Mouse (Mus musculus) E14TG2a.4 (cell line): ENCODE measurements around the gene Chrna1.
"Not testable (repeated sequence)": the region's sequence is repeated elsewhere in the genome, so short reads cannot be mapped to it uniquely, and the experiment has no call there.

Source experiments
- H3K27me3 ChIP-seq: 2 replicates; pipeline ENCODE4 v1.6.1; 2014; ENCODE audit warnings: low read length, control low read depth; ENCODE audit not compliant: insufficient read depth
- H3K36me3 ChIP-seq: 2 replicates; pipeline ENCODE4 v1.6.1; 2014; ENCODE audit warnings: low read length, control low read depth; ENCODE audit not compliant: insufficient read depth
- H3K4me1 ChIP-seq: replicated peaks from 2 replicates; pipeline ENCODE4 v1.6.1; 2014; ENCODE audit warnings: low read depth, low read length, control low read depth
- H3K4me3 ChIP-seq: replicated peaks from 2 replicates; pipeline ENCODE4 v1.5.1; 2014; ENCODE audit warnings: mild to moderate bottlenecking, low read length
- H3K9me3 ChIP-seq: 2 replicates; pipeline ENCODE4 v1.6.1; 2014; ENCODE audit warnings: low read length, control low read depth
- CTCF ChIP-seq: conservative IDR thresholded peaks from 2 replicates; pipeline ENCODE4 v1.5.1; 2014; ENCODE audit warnings: low read length
- NANOG ChIP-seq: IDR thresholded peaks from 2 replicates; pipeline ENCODE4 v1.6.1; 2014; ENCODE audit warnings: borderline replicate concordance, low read length, mixed read lengths
- POU5F1 ChIP-seq: IDR thresholded peaks from 2 replicates; pipeline ENCODE4 v1.6.1; 2014; ENCODE audit warnings: low read length, borderline replicate concordance

The Chrna1 gene

GRCm38 (mm10) chr2:73566989-73567605 lies 13.0 kb downstream of the Chrna1 start:
- H3K4me3 ChIP-seq, result no peak overlapping the region
- H3K4me1 ChIP-seq, result peaks cover 20% of the 10 kb centered on the region
- H3K27me3 ChIP-seq, result 0 out of 2 replicates have a peak, but pooled peaks cover 2% of the 10 kb centered on the region
- no peaks in the 10 kb centered on the region for H3K9me3 ChIP-seq
- H3K36me3 ChIP-seq, result no peaks in the 10 kb centered on the region
- TF ChIP-seq NANOG (no peak), CTCF (peak; percentile 74)

GRCm38 (mm10) chr2:73566162-73566561 lies 14.0 kb downstream of the Chrna1 start:
- H3K36me3 ChIP-seq, result no peaks in the 10 kb centered on the region
- H3K4me3 ChIP-seq, result no peak overlapping the region
- 0 out of 2 replicates have a peak, but pooled peaks cover 2% of the 10 kb centered on the region for H3K27me3 ChIP-seq
- peaks cover 27% of the 10 kb centered on the region for H3K4me1 ChIP-seq
- no peaks in the 10 kb centered on the region for H3K9me3 ChIP-seq
- TF ChIP-seq CTCF, result peak; percentile 82
- TF ChIP-seq POU5F1, result no peak
- no peak for TF ChIP-seq NANOG

- H3K9me3 ChIP-seq, result peaks cover 12% of the 10 kb centered on the region
- peaks cover 36% of the 10 kb centered on the region for H3K4me1 ChIP-seq
- H3K4me3 ChIP-seq, result no peak overlapping the region
- peaks cover 7% of the 10 kb centered on the region; the same call in 1 of the 2 replicates for H3K27me3 ChIP-seq
- no peaks in the 10 kb centered on the region for H3K36me3 ChIP-seq
- TF ChIP-seq CTCF (no peak), NANOG (no peak)
Observed at GRCm38 (mm10) chr2:73563690-73564089, 16.4 kb downstream of the Chrna1 start.

GRCm38 (mm10) chr2:73562656-73563055 lies 17.5 kb downstream of the Chrna1 start:
- H3K27me3 ChIP-seq, result peaks cover 4% of the 10 kb centered on the region; the same call in 1 of the 2 replicates
- TF ChIP-seq NANOG (no peak), CTCF (no peak), POU5F1 (no peak)
- H3K4me1 ChIP-seq, result peaks cover 36% of the 10 kb centered on the region
- H3K9me3 ChIP-seq, result peaks cover 18% of the 10 kb centered on the region
- H3K4me3 ChIP-seq, result no peak overlapping the region
- H3K36me3 ChIP-seq, result no peaks in the 10 kb centered on the region

GRCm38 (mm10) chr2:73561665-73562063 lies 18.5 kb downstream of the Chrna1 start:
- H3K4me1 ChIP-seq, result peaks cover 33% of the 10 kb centered on the region
- H3K36me3 ChIP-seq, result no peaks in the 10 kb centered on the region
- peak overlapping the region; percentile 67 for H3K4me3 ChIP-seq
- no peak for TF ChIP-seq NANOG
- no peak for TF ChIP-seq POU5F1
- peak; percentile 72 for TF ChIP-seq CTCF
- peaks cover 18% of the 10 kb centered on the region for H3K9me3 ChIP-seq
- peaks cover 4% of the 10 kb centered on the region; the same call in 1 of the 2 replicates for H3K27me3 ChIP-seq

- Histone ChIP-seq H3K9me3 (peaks cover 18% of the 10 kb centered on the region), H3K4me1 (peaks cover 30% of the 10 kb centered on the region), H3K27me3 (peaks cover 4% of the 10 kb centered on the region; the same call in 1 of the 2 replicates), H3K4me3 (peak overlapping the region; percentile 75), H3K36me3 (no peaks in the 10 kb centered on the region)
- TF ChIP-seq NANOG, result no peak
- no peak for TF ChIP-seq POU5F1
- TF ChIP-seq CTCF, result no peak
Observed at GRCm38 (mm10) chr2:73560899-73561664, 19.1 kb downstream of the Chrna1 start.

- H3K36me3 ChIP-seq, result no peaks in the 10 kb centered on the region
- H3K4me3 ChIP-seq, result peak overlapping the region; percentile 75
- TF ChIP-seq NANOG (no peak), CTCF (no peak), POU5F1 (no peak)
- peaks cover 26% of the 10 kb centered on the region for H3K4me1 ChIP-seq
- H3K27me3 ChIP-seq, result peaks cover 4% of the 10 kb centered on the region; the same call in 1 of the 2 replicates
- H3K9me3 ChIP-seq, result peaks cover 18% of the 10 kb centered on the region
Observed at GRCm38 (mm10) chr2:73560445-73560844, 19.7 kb downstream of the Chrna1 start.

- peaks cover 26% of the 10 kb centered on the region for H3K4me1 ChIP-seq
- no peaks in the 10 kb centered on the region for H3K36me3 ChIP-seq
- H3K9me3 ChIP-seq, result peaks cover 18% of the 10 kb centered on the region
- H3K4me3 ChIP-seq, result no peak overlapping the region
- H3K27me3 ChIP-seq, result peaks cover 4% of the 10 kb centered on the region; the same call in 1 of the 2 replicates
- TF ChIP-seq NANOG (no peak), POU5F1 (no peak), CTCF (no peak)
Observed at GRCm38 (mm10) chr2:73557956-73558355, 22.2 kb downstream of the Chrna1 start.

GRCm38 (mm10) chr2:73557061-73557460 lies 23.1 kb downstream of the Chrna1 start:
- not testable (repeated sequence) for H3K4me3 ChIP-seq, H3K36me3 ChIP-seq, H3K27me3 ChIP-seq
- H3K4me1 ChIP-seq, result peaks cover 18% of the 10 kb centered on the region
- peaks cover 18% of the 10 kb centered on the region for H3K9me3 ChIP-seq
